Mouse (Mus musculus) fibroblast of lung, adult 2 months (primary cell): Measurements from ENCODE around the gene Gid4.

Experiments
- DNase-seq: peaks from one replicate; pipeline ENCODE4 v3.0.0-alpha.2; 2011; ENCODE audit warnings: low read depth

The Gid4 gene

GRCm38 (mm10) chr11:60416963-60417716 lies at the start of gene Gid4:
Gene Gid4 (plus strand): TSS chr11:60417145.
- peak; percentile 98 for DNase-seq

GRCm38 (mm10) chr11:60367256-60367655 lies 49.7 kb upstream of the Gid4 start:
- no peak for DNase-seq

- DNase-seq: no peak
These were observed 48.0 kb upstream of the Gid4 start for GRCm38 (mm10) chr11:60368909-60369308.

- no peak for DNase-seq
These were observed 47.5 kb upstream of the Gid4 start for GRCm38 (mm10) chr11:60369448-60369847.

- no peak for DNase-seq
These were observed 46.5 kb upstream of the Gid4 start for GRCm38 (mm10) chr11:60370431-60370830.

- DNase-seq: no peak
These were observed 42.5 kb upstream of the Gid4 start for GRCm38 (mm10) chr11:60374481-60374880.

- DNase-seq: no peak
These were observed 33.4 kb upstream of the Gid4 start for GRCm38 (mm10) chr11:60383518-60383917.

GRCm38 (mm10) chr11:60384762-60385421 lies 32.1 kb upstream of the Gid4 start:
- DNase-seq: no peak

GRCm38 (mm10) chr11:60385946-60386345 lies 31.0 kb upstream of the Gid4 start:
- no peak for DNase-seq

GRCm38 (mm10) chr11:60387944-60388343 lies 29.0 kb upstream of the Gid4 start:
- no peak for DNase-seq

- no peak for DNase-seq
These were observed 25.6 kb upstream of the Gid4 start for GRCm38 (mm10) chr11:60391346-60391745.

GRCm38 (mm10) chr11:60396546-60396945 lies 20.4 kb upstream of the Gid4 start:
- DNase-seq: no peak

GRCm38 (mm10) chr11:60397172-60397571 lies 19.8 kb upstream of the Gid4 start:
- no peak for DNase-seq

- no peak for DNase-seq
These were observed 10.3 kb upstream of the Gid4 start for GRCm38 (mm10) chr11:60406606-60407005.

- DNase-seq: peak; percentile 49
These were observed 4.8 kb upstream of the Gid4 start for GRCm38 (mm10) chr11:60412173-60412572.

- no peak for DNase-seq
These were observed 4.0 kb upstream of the Gid4 start for GRCm38 (mm10) chr11:60412921-60413320.

- no peak for DNase-seq
These were observed 369 bp upstream of the Gid4 start for GRCm38 (mm10) chr11:60416590-60416962.

GRCm38 (mm10) chr11:60417717-60418472 lies 950 bp downstream of the Gid4 start, which contains the start of gene Atpaf2:
Gene Atpaf2 (minus strand): TSS chr11:60418457.
- no peak for DNase-seq

- no peak for DNase-seq
These were observed 1.5 kb downstream of the Gid4 start for GRCm38 (mm10) chr11:60418473-60418803.

- no peak for DNase-seq
These were observed 5.2 kb downstream of the Gid4 start for GRCm38 (mm10) chr11:60422046-60422668.

GRCm38 (mm10) chr11:60423006-60423405 lies 6.1 kb downstream of the Gid4 start:
- DNase-seq: no peak

GRCm38 (mm10) chr11:60426417-60426816 lies 9.5 kb downstream of the Gid4 start:
- no peak for DNase-seq

GRCm38 (mm10) chr11:60427628-60428027 lies 10.7 kb downstream of the Gid4 start:
- DNase-seq: no peak
